Mouse (Mus musculus) left cerebral cortex, adult 8-10 months (tissue): Measurements from ENCODE around the gene Prmt1. TPM values are rescaled to one million over a fixed set of nuclear protein-coding genes. Genes with fewer than 3 reads are reported as not detected.
A peak's percentile ranks its signal among the peaks of the same experiment; 100 is the strongest.

Experiments
- DNase-seq, 2 experiments: peaks; one replicate each; pipeline ENCODE4 v3.0.0; 2022; ENCODE audit warnings: low spot score in 2 of 2
- microRNA-seq, 2 experiments: library from miRNA; unstranded; fragments of <30 nt; microRNA quantifications; one replicate each; pipeline ENCODE4 v1.2.0; 2022
- total RNA-seq, 4 experiments: library from RNA; stranded (reverse); gene quantifications; 2 replicates each; pipeline ENCODE4 v1.2.4; 2022

The Prmt1 gene
- total RNA-seq, 4 experiments from 2014 or later: 153 to 178 (median 175) TPM

DNA sequence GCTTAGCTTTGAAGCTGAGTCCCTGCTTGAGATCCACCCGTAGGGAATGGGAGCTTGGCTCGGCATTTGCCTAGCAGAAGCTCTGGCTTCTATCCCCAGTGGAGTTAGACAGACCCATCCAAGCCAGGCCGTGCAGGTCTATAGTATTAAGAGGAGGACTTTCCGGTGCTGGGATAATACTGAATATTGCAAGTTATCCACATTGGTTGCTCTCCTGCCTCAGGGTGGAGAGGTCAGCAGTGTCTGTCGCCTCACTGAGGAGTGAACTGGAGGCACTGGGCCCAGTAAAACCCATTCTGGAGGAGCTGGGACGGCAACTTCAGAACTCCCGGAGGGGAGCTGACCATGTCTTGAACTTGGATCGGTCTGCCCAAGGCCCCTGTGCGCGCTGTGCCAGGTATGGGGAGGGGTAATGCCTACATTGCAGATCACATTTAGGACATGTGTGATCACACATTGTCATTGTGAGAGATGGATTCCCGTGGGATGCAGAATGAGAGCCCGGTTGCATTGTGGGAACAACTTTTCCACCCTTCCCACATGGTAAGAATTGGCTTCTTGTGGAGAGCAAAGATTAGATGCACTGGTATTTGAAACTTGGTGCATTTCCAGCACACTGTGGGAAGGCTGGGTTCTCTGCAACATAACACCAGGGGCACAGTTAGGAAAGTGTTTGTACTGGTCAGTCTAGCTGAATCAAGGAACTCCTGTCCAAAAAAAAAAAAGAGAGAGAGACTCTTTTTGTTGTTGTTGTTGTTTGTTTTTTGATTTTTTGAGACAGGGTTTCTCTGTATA lies 32.1 kb downstream of the Prmt1 start:
- no peak for DNase-seq

- no peak for DNase-seq
Observed at GRCm38 (mm10) chr7:44953561-44953960, 32.8 kb downstream of the Prmt1 start.

- peak in 1 of 2 experiments; percentile 89 for DNase-seq
Observed at GRCm38 (mm10) chr7:44952611-44953306, 33.6 kb downstream of the Prmt1 start.

DNA sequence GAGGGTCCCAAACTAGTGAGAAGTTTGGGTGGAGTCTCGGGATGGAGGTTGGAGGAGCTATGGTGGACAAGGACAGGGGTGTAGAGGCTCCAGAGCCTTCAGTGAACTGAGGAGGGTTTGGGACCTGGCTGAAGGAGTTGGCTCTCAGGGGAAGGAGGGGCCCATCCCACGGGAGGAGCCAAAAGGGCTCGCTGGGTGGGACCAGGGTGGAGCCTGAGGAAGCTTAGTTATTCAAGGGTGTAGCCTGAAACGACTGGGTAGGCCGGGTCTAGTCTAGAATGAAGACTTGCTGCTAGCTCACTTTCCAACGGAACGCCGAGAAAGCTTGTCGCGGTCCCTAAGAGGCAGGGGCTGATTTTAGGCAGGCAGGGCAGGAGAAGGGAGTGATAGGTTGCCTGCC lies 34.4 kb downstream of the Prmt1 start:
- DNase-seq: no peak

- no peak for DNase-seq
Observed at GRCm38 (mm10) chr7:44949922-44950321, 36.4 kb downstream of the Prmt1 start.

GRCm38 (mm10) chr7:44942904-44943303 lies 43.5 kb downstream of the Prmt1 start, which contains the start of gene Tsks:
Tsks (plus strand) TSS chr7:44943204.
- no peak for DNase-seq

GRCm38 (mm10) chr7:44938680-44939079 lies 47.7 kb downstream of the Prmt1 start:
- DNase-seq: no peak

GRCm38 (mm10) chr7:44929204-44930151 lies 56.9 kb downstream of the Prmt1 start, which contains the start of gene Ap2a1:
Ap2a1 (minus strand) TSS chr7:44929496.
- DNase-seq: peak; percentile 95 to 100

DNA sequence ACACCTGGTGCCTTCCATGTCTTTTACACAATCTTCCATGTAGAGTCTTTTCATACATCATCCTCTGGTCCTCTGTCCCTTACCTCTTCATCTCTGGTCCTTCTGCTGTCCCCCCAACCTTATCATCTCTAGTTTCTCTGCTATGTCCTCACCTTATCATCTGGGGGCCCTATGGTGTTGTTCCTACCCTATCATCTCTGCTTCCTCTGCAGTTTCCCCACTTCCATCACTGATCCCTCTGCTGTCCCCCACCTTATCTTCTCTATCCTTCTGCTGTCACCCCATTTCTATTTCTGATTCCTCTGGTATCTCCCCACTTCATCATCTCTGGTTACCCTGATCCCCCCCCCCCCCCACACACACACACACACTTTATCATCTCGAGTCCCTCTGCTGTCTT lies 57.8 kb downstream of the Prmt1 start:
- no peak for DNase-seq

Small RNA genes within 50 kb of the gene (microRNA-seq; reads per million reads assigned to microRNA genes)
- gene Mir7054: 1.8 to 2.5 reads per million in 2 experiments

Other genes starting within 250 kb of the Prmt1 start
- gene Vrk3, start 238.2 kb downstream of the Prmt1 start, total RNA-seq: 10 to 100 TPM; 26.8 to 33.5 (median 30.9) TPM
- gene Zfp473, start 235.5 kb downstream of the Prmt1 start, total RNA-seq: under 1 TPM; 0.23 to 0.55 (median 0.42) TPM
- 10 to 100 TPM; 28.7 to 31.4 (median 30.2) TPM for gene Nup62, start 170.5 kb downstream of the Prmt1 start, total RNA-seq
- 1 to 10 TPM; 2.1 to 8.4 (median 5.8) TPM for gene Il4i1, start 170.2 kb downstream of the Prmt1 start, total RNA-seq
- 10 to 100 TPM; 23.8 to 26.8 (median 24.2) TPM for gene Atf5, start 169.9 kb downstream of the Prmt1 start, total RNA-seq
- 10 to 100 TPM; 53.8 to 68.8 (median 64.7) TPM for gene Akt1s1, start 137.6 kb downstream of the Prmt1 start, total RNA-seq
- gene Tbc1d17, start 137.5 kb downstream of the Prmt1 start, total RNA-seq: 10 to 100 TPM; 76.4 to 88.3 (median 82.2) TPM
- 10 to 100 TPM; 23.9 to 27.0 (median 24.4) TPM for gene Pnkp, start 129.4 kb downstream of the Prmt1 start, total RNA-seq
- gene Ptov1, start 116.8 kb downstream of the Prmt1 start, total RNA-seq: 100 to 1,000 TPM; 277 to 305 (median 293) TPM
- 10 to 100 TPM; 80.5 to 97.9 (median 88.4) TPM for gene Med25, start 93.9 kb downstream of the Prmt1 start, total RNA-seq
- gene Fuz, start 90.5 kb downstream of the Prmt1 start, total RNA-seq: 10 to 100 TPM; 21.8 to 28.6 (median 24.0) TPM
- 100 to 1,000 TPM; 312 to 359 (median 323) TPM for gene Ap2a1, start 57.1 kb downstream of the Prmt1 start, total RNA-seq
- 1 to 10 TPM; 2.0 to 2.5 (median 2.2) TPM for gene Tsks, start 43.4 kb downstream of the Prmt1 start, total RNA-seq
- 100 to 1,000 TPM in 1 of 4 experiments, 10 to 100 TPM in 3; 95.5 to 101 (median 98.3) TPM for gene Cpt1c, start 11.7 kb downstream of the Prmt1 start, total RNA-seq
- 10 to 100 TPM; 23.6 to 42.1 (median 32.8) TPM for gene Irf3, start 11.1 kb upstream of the Prmt1 start, total RNA-seq
- gene Bcl2l12, start 12.1 kb upstream of the Prmt1 start, total RNA-seq: 1 to 10 TPM; 2.3 to 5.1 (median 2.8) TPM
- 100 to 1,000 TPM; 164 to 171 (median 170) TPM for gene Scaf1, start 29.8 kb upstream of the Prmt1 start, total RNA-seq
- 10 to 100 TPM; 13.7 to 18.8 (median 14.7) TPM for gene Rras, start 31.4 kb upstream of the Prmt1 start, total RNA-seq
- 10 to 100 TPM; 68.5 to 73.4 (median 71.5) TPM for gene Prr12, start 66.3 kb upstream of the Prmt1 start, total RNA-seq
- 10 to 100 TPM; 50.2 to 61.0 (median 57.9) TPM for gene Nosip, start 75.9 kb upstream of the Prmt1 start, total RNA-seq
- 10 to 100 TPM in 1 of 4 experiments, 1 to 10 TPM in 3; 6.7 to 11.5 (median 8.2) TPM for gene Prrg2, start 76.1 kb upstream of the Prmt1 start, total RNA-seq
- gene Rcn3, start 105.7 kb upstream of the Prmt1 start, total RNA-seq: 1 to 10 TPM; 5.7 to 8.3 (median 5.9) TPM
- 10 to 100 TPM; 18.6 to 21.9 (median 19.9) TPM for gene Fcgrt, start 117.3 kb upstream of the Prmt1 start, total RNA-seq
- gene Rps11, start 137.9 kb upstream of the Prmt1 start, total RNA-seq: 100 to 1,000 TPM; 467 to 554 (median 521) TPM
- gene Rpl13a, start 142.2 kb upstream of the Prmt1 start, total RNA-seq: 100 to 1,000 TPM; 804 to 903 (median 864) TPM
- not detected for gene Gm45713, start 149.7 kb upstream of the Prmt1 start, total RNA-seq
- 1 to 10 TPM; 6.5 to 8.2 (median 7.5) TPM for gene Flt3l, start 149.9 kb upstream of the Prmt1 start, total RNA-seq
- gene Pih1d1, start 167.7 kb upstream of the Prmt1 start, total RNA-seq: 10 to 100 TPM; 41.4 to 49.3 (median 45.2) TPM
- gene Aldh16a1, start 168.0 kb upstream of the Prmt1 start, total RNA-seq: 10 to 100 TPM; 17.9 to 20.9 (median 19.8) TPM
- 1,000 to 10,000 TPM; 1,001 to 1,087 (median 1,026) TPM for gene Slc17a7, start 177.4 kb upstream of the Prmt1 start, total RNA-seq
- under 1 TPM in 1 of 4 experiments, not detected in 3; 0.34 TPM for gene Gfy, start 193.0 kb upstream of the Prmt1 start, total RNA-seq
- gene Pth2, start 194.4 kb upstream of the Prmt1 start, total RNA-seq: under 1 TPM in 1 of 4 experiments, not detected in 3; 0.80 TPM
- 1 to 10 TPM; 4.3 to 6.4 (median 5.4) TPM for gene Ccdc155, start 218.3 kb upstream of the Prmt1 start, total RNA-seq
- 10 to 100 TPM; 23.1 to 31.5 (median 26.8) TPM for gene Dkkl1, start 225.6 kb upstream of the Prmt1 start, total RNA-seq
- 1 to 10 TPM; 2.0 to 5.1 (median 3.0) TPM for gene Tead2, start 229.2 kb upstream of the Prmt1 start, total RNA-seq